Mouse (Mus musculus) embryo, embryonic 11 days (tissue): ENCODE data around the gene Znrd1.
"Not testable (repeated sequence)": the region's sequence is repeated elsewhere in the genome, so short reads cannot be mapped to it uniquely, and the experiment has no call there.

Experiments
- DNase-seq: peaks from one replicate; pipeline ENCODE4 v3.0.0-alpha.2; 2015

Znrd1 gene

DNA sequence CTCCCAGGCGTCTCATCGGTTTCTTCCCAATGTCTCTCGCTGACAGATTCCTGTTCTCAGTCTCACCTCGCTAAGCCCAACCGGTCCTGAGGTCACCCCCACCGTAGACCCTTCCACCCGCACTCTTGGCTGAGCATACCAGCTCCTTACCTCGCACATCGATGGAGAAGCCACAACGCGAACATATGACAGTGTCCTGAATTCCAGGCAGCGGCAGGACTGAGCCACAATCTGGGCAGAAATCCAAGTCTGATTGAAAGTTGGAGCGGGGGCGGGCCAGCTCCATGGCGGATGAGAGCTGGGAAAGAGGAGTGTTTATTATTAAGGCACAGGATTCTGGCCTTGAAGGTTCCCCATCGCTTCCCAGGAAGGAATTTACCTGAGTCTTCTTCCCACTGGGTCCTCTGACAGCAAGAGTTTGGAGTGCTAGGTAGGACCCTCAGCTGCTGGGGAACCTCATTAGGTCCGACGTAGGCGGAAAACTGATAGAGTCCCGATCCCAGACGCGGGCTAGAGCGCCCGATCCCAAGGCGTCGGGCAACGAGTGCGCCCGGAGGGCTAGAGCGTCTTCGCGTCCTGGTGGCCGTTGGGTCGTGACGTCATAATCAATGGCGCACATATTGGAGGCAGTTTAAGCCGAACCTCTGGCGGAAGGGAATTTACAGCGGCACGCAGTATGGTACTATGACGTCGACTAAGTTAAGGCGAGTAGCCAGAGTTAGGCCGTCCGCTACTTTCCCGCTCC lies at the start of gene Znrd1, which contains the start of gene Znrd1as:
Gene Znrd1, minus strand, starts transcription at position 561 of the 745 bp plus-strand sequence.
Gene Znrd1as, plus strand, starts transcription at position 594 of the 745 bp plus-strand sequence.
- peak; percentile 100 for DNase-seq

DNA sequence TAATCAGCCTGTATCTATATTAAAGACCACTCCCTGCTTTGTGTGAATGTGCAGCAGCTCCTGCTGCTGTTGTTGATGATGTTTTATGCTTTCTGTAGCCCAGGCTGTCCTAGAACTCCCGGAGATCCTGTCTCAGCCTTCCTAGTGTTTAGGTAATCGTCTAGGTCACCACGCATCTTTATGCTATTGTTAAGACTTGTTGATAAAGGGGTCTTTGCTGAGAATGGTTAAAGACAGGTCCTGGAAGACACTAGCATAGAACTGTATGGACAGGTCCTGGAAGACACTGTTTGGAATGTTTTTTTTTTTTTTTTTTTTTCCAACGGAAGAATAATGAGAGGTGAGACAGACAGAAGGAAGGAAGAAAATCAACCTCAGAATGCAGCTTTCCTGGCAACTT lies 45.0 kb upstream of the Znrd1 start:
- DNase-seq = no peak

DNA sequence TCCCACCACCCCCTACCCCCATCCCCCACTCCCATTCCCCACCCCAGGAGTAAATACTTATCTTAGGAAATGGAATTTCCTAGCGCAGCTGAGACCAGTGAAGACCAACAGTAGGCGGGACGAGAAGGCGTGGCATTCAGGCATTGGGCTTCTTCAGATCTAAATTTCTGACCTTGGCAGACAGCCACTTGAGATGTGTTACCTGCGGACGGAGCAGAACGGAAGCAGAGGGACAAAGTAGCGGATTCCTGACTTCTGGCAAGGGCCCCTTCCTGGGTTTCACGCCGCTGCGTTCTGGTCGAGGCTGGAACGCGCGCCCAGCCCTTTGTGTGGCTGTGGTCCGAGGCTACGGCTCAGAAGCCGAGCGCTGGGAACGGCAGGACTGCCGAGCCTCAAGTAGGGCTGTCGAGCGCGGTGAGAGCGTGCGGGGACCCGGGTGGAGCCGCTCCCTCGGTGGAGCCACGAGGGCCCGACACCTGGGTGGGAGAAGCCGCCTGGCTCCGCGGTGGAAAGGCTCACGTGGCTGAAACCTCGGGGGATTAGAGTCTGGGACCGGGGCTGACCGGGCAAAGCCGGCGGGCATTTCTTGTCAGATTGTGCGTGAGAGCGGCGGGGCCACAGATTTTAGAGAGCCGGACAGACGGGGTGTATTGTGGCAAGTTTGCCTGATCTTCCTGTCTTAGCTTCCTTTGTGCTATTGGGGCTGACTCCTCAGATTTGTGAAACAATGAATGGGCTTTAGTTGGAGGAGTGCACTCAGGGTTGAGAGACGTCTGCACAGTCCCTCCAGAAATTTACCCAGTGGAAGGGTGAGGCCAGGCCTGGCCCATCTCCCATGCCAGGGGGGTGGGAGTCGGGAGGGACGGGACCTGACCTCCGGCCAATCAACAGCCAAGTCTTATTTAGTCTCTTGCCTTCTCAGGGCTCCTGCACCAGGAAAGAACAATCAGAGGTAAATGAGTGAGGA lies 44.3 kb upstream of the Znrd1 start:
- peak; percentile 90 for DNase-seq

DNA sequence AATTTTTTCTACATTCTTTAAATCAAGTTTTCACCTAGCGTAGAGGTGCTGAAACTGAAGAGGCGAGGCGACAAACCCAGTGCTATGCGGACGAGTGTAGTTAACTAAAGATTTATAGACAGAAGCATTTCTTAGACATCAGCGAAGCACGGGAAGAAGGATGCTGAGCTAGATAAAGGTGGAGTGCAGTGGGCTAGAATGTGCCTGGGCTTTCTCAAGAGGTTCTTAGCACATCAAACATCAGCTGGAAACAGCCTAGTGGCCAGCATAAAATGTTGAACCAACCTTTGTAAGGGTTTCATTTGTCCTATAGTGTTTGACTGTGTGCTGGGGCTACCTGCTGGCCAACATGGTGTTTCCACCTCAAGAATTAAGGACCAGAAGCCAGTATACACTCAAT lies 42.5 kb upstream of the Znrd1 start, which contains the start of gene Zfp57:
Gene Zfp57, plus strand, starts transcription at position 301 of the 400 bp plus-strand sequence.
- DNase-seq = no peak

DNA sequence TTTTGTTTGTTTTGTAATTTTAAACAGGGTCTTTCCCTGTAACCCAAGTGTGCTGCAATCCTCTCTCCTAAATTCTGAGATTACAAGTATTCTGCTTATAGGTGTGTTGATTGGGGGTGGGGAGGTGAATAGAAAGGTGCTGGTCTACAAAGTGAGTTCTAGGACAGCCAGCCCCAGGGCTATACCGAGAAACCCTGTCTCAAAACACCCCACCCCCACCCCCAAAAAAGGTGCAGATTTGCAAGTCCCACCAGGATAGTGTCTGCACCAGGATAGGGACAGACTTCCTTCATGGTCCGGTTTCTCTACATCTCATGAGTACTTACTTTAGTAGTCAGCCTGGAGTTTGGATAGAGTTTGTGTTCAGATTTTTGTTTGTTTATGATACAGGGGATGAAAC lies 40.1 kb upstream of the Znrd1 start:
- no peak for DNase-seq

DNA sequence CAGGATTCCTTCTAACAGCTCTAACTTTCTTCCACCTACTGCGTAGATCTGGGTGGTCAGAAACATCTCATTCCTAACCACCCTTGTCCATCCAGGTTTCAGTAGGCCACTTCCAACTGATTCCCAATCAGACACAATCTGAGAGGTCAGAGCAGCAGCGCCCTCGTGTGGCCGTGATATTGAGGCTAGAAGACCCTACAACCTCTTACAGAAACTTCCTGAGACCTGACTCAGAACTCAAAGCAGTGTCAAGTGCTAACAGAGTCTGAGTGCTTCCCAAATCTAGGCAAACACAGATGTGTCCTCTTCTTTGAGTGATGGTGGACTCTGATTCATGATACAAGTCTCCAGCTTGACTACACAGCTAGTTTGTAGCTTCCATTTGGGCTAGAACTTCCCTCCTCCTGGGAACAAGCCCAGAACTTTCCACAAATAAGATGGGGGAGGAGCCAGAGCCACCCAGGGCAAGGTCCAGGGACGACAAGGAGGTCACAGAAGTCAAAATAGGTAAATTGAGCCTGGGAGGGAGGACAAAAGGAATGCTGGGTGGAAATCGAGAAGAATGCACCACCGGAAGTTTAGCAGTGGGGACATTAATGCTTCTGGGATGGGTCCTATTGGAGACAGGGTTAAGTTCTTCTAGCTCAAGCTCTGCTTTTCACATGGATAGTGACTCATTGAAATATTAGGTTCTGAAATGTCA lies 38.8 kb upstream of the Znrd1 start:
- DNase-seq = peak; percentile 91

DNA sequence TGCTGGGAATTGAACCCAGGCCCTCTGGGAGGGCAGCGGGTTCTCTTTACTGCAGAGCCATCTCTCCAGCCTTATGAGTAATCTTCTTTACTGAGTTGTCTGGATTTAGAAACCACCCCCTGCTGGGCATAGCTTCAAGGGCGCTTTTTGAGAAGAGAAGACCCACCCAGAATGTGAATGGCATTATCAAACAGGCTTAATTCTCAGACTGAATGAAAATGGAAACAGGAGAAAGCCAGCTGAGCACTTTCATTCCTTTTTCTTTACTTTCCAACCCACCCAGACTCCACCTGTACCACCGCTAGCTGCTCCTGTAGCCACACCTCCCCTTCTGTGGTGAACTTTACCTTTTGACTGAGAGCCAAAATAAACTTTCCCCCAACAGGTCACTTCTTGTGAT lies 37.1 kb upstream of the Znrd1 start:
- no peak for DNase-seq

DNA sequence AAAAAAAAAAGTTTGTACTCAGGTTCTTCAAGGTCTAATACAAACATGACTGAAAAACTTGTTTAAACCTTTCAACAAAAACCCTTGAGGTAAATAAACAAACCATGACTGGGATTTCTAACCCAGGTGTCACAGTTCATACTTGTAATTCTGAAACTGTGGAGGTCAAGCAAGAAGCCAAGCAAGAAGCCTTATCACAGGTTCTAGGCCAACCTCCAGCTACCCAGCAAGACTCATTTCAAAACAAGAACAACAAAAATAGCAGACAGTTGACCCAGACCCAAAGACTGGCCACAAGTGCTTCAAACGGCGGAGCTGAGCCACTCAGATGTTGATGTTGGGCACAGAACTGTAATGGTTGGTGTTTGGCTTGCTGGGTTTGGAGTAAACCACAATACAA lies 36.2 kb upstream of the Znrd1 start:
- DNase-seq = no peak

DNA sequence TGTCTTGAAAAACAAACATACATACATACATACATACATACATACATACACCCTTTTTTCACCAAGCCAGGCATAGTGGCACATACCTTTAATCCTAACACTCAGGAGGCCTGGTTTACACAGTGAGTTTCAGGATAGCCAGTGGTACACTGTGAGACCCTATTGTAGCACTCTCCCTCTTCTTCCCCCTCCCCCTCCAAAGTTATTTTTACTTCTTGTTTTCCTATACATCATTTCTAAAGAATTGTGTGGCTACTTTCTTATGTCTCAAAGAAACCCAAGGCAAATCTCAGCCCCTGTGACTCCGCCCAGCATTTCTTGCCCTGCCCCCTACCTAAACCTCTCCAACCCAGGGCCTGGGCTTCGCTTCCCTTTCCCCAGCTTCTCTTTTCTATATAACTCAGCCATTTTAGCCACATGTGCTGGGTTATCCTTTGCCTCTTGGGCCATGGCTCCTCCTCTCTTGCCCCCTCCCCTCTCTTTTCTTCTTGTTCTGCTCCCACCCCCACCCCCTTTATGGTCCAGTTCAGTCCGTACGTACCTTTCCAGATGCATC lies 35.5 kb upstream of the Znrd1 start:
- DNase-seq = no peak

DNA sequence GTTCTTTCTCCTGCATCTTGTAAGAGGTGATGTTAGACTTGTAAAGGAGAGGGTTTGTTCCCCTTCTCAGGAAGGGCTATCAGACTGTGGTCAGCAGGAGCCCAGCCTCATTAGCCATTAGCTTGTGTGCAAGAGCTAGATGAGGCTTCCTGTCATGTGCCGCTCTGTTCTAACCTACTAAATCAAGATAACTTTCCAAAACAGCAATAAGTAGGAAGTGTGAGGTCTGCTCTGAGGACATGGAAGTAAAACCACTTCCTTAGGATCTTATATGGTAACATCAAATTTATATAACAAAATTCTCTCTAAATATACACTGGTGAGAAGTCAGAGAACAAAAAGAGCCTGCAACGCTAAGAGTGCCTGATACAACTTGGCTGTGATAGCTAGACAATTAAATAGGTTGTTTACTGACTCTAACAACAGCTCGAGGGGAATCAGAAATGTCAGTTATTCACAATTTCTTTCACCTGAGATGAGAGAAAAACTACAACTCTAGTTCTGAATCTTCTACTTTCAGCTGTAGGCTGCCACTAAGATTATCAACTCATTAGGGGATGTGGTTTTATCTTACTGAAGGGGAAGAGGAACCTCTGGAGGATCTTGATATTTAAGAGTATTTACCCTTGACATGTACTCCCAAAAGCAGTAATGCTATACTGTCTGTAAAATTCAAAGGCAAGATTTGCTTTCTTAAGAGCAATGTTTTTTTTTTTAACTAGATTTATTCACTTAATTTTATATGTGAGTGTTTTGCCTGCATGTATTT lies 34.2 kb upstream of the Znrd1 start:
- no peak for DNase-seq

DNA sequence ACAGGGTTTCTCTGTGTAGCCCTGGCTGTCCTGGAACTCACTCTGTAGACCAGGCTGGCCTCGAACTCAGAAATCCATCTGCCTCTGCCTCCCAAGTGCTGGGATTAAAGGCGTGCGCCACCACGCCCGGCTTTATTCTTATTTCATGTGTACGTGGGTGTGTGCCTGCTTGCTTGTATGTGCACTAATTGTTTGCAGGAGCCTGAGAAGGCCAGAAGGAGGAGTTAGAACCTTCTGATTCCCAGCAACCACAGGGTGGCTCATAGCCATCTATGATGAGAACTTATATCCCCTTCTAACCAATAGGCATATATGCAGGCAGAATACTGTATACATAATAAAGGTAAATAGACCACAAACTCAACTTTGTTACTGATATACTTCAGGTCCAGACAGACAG lies 32.3 kb upstream of the Znrd1 start:
- DNase-seq = not testable (repeated sequence)

DNA sequence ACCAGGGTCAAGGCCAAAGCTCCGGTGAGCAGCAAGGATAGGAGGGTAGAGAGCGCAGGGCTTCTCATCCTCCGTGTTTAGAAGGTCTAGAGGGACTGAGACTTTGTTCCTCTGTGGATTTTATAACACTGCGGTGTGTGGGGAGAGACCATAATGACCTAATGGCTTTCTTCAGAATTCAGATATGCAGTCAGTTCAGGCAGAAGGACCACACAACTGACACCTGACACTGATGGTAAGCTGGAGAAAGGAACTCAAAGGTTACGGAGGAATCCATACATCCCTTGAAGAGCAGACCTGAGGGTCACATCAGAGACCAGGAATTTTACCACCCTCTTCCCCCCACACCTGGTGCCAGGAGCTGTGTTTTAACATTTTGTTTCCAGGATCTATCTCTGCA lies 31.1 kb upstream of the Znrd1 start, which contains the start of gene H2-M5:
Gene H2-M5, minus strand, starts transcription at position 101 of the 400 bp plus-strand sequence.
- no peak for DNase-seq

DNA sequence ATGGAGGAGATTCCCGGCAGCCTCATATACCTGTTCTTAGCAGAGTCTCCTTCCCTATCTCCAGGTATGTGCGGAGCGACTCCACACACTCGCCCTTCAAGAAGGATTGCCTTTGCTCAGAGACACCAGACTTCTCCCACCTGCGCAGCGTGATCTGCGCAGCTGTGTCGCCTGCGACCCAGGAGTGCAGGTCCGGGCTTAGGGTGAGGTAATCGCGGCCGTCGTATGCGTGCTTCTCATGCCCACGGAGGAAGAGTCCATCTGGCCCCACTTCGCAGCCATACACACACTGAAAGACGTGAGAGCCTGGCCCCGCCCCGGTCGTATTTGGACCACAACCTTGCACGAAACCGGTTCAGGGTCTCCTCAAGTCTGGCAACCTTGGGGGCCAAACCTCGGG lies 30.1 kb upstream of the Znrd1 start:
- peak; percentile 7 for DNase-seq

DNA sequence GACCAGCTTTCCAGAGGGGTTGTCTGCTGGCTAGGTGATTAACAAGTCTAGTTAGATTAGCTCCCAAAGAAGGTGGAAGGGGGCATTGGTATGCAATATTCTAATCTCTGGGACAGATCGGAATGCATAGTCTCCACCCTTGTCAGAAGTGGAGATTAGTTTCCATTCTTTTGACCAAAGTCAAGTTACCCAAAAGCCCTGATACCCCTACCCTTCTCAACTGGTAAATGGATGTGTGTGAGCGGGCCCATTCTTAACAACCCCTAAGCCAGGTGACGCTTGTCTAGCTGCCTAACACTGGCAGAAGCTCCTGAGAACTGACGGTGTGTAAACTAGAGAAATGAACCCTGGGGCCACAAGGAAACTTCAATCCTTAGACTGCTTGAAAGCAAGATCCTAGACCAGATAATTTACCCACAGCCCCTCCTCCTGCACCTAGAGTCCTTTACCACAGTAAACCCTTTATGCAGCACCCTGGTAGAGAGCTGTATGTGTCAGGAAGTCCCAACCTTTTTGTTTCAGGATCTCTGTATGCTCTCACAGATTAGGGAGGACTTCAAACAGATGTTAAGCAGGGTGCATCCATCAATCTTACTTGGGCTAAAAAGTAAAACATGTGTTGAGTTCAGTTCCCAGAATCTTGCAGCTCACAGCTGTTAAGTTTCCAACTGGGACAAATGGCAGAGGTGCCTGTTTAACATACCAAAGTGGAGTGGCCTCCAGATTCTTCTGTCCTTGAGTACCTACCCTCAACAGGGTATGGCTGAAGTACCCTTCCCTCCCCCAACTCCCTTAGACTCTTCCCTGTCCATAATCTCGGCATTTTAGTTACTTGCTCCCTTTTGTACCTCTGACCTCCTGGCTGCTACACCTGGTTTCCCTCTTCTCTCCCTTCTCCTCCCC lies 24.1 kb upstream of the Znrd1 start:
- DNase-seq = peak; percentile 6

DNA sequence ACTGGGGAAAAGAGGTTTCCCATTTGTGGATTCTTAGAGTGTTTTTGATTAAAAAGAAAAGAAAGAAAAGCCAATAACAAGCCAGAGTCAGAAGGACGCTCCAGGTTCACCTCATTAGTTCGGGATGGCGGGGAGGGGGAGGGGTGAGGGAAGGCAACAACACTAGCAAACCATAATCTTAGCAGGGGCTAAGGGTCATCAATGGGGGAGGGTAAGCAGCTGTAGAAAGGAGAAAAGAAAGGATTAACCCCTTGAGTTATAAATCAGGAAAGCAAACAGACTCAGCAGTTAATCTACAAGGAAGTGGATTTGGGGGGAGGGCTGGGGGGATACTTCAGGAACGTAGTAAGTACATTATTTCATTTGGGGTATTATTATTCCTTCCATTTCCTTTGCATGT lies 23.5 kb upstream of the Znrd1 start:
- peak; percentile 47 for DNase-seq

DNA sequence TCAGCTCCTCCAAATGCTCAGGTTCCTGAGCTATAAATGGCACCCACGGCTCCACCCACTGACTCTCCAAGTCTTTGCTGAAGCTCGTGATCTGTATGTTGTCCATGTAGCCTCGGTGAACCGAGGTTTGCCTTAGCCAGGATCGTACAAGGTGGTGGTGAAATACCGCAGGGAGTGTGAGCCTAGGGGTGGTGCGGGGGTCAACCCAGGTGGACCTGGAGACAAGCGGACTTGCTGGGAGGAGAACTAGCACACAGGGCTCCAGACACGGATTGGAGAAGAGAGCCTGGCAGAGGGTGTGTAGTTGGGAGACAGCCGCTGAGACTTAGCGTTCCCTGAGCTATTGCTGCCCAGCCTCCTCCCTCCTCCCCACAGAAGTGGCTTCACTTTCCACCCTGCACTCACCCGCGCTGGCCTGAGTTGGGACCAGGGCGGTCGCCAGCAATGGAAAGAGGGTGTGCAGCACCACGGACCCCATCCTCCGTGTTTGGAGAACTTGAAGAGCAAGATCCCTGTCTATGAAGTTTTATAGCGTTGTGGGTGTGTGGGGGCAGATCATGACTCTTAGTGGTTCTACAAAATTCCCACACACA lies 23.0 kb upstream of the Znrd1 start, which contains the start of gene 2410137M14Rik:
Gene 2410137M14Rik, minus strand, starts transcription at position 17 of the 593 bp plus-strand sequence.
- DNase-seq = peak; percentile 14

DNA sequence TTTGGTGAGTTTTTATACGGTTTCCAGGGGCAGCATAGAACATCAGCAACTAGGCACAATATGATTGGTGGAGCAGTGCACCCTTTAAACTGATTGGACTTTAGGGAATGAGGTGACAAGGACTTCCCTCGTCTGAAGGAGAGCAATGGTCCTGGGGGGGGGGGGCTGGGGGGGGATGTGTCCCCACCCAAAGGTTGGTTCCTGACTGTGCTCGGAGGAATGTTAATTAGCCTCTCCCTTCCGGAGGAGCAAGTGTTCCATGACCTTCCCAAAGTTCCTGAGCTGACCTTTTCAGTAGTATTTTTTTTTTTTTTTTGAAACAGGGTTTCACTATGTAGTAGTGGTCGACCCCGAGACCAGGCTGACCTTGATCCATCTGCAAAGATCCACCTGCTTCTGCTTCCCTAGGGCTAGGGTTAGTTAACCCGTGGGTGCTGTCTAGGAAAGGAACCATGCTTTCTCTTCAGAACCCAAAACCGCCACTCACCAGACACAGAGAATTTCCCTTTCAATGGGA lies 15.0 kb upstream of the Znrd1 start:
- DNase-seq = no peak

DNA sequence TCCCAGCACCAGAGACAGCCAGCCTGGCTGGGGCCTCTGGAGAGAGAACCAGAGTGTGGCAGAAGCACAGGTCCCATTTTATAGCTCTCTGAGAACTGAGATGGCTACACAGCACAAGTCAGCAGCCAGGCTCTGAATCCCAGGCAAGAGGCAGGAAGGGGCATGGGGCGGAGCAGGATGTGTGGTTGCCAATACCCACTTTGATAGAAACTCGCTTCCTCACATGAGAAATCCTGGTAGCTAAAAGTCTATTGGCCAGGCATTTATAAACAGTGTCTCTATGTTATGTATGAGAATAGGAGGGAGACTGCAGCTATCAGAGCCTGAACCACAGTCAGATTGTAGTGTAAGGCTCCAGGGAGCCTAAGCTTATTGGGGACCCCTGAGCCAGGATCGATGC lies 14.4 kb upstream of the Znrd1 start:
- no peak for DNase-seq

DNA sequence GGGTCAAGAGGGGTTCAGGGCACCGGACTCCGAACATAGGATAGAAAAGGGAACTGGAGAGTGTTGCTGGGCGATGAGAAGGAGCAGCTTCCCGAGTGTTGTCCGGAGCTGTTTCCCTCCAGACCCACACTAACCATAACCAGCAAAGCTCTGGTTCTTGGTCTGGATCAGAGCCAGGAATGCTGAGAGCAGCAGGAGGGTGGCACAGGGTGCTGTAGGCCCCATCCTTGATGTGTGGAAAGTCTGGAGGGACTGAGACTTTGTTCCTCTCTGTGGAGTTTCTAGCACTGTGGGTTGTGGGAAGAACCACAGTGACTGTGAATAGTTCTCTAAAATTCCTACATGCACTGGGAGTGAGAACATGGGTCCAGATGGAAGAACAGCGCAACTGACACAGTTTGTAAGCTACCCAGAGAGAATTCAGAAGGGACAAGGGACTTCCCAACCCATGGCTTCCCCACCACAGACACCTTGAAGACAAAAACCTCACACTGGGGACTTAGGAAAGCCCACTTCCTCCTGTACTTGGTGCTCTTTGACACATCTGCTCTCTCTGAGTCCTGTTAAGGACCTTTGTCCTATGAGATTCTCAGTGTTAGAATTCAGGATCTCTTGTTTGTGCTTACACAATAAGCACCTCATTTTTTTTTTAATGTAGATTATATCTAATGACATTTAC lies 13.0 kb upstream of the Znrd1 start:
- no peak for DNase-seq
